Mouse (Mus musculus): ENCODE data around the gene Epb41. TPM values are rescaled to one million over a fixed set of nuclear protein-coding genes. Genes with fewer than 3 reads are reported as not detected.

The Epb41 gene
- polyA plus RNA-seq, 1 experiment: 7.1 TPM

GRCm38 (mm10) chr4:131917010-131917555 lies 158.0 kb downstream of the Epb41 start:
- Histone ChIP-seq H3K79me3 (ENCODE audit: low read depth) (no peaks in the 10 kb centered on the region), H3K79me2 (ENCODE audit: control insufficient read depth, insufficient read depth) (no peaks in the 10 kb centered on the region), H3ac (ENCODE audit: control insufficient read depth, insufficient read length, low read depth) (no peak overlapping the region), H3K27me3 (ENCODE audit: control insufficient read depth, insufficient read depth, insufficient read length) (no peaks in the 10 kb centered on the region), H3K36me3 (ENCODE audit: control insufficient read depth, insufficient read depth) (no peaks in the 10 kb centered on the region), H3K4me3 (ENCODE audit: insufficient read depth, poor library complexity, severe bottlenecking) (no peak overlapping the region)
- TF ChIP-seq USF1 (IDR thresholded peaks at IDR 0.05; ENCODE audit: low read depth) (no peak), CTCF (IDR thresholded peaks at IDR 0.05; ENCODE audit: control insufficient read depth, insufficient read depth, insufficient read length) (no peak), MYOG (IDR thresholded peaks at IDR 0.05; ENCODE audit: control insufficient read depth, extremely low read depth, insufficient read length) (no peak), MYOD1 (IDR thresholded peaks at IDR 0.05; ENCODE audit: control insufficient read depth, insufficient read length, low read depth) (no peak), CEBPB (IDR thresholded peaks at IDR 0.05; ENCODE audit: low read depth) (no peak), MAX (IDR thresholded peaks at IDR 0.05) (no peak), FOSL1 (IDR thresholded peaks at IDR 0.05; ENCODE audit: insufficient read depth, low read length, poor library complexity, severe bottlenecking) (no peak)

GRCm38 (mm10) chr4:131916425-131916824 lies 158.7 kb downstream of the Epb41 start:
- H3K79me2 ChIP-seq (ENCODE audit: control insufficient read depth, insufficient read depth): no peaks in the 10 kb centered on the region
- H3K27me3 ChIP-seq (ENCODE audit: control insufficient read depth, insufficient read depth, insufficient read length): no peaks in the 10 kb centered on the region
- no peaks in the 10 kb centered on the region for H3K36me3 ChIP-seq (ENCODE audit: control insufficient read depth, insufficient read depth)
- no peak overlapping the region for H3K4me3 ChIP-seq (ENCODE audit: insufficient read depth, poor library complexity, severe bottlenecking)
- H3ac ChIP-seq (ENCODE audit: control insufficient read depth, insufficient read length, low read depth): no peak overlapping the region
- TF ChIP-seq MAX (IDR thresholded peaks at IDR 0.05): peak; percentile 41
- peak; percentile 58 for TF ChIP-seq USF1 (IDR thresholded peaks at IDR 0.05; ENCODE audit: low read depth)
- peak; percentile 97 for TF ChIP-seq CTCF (IDR thresholded peaks at IDR 0.05; ENCODE audit: control insufficient read depth, insufficient read depth, insufficient read length)
- TF ChIP-seq MYOD1 (IDR thresholded peaks at IDR 0.05; ENCODE audit: control insufficient read depth, insufficient read length, low read depth): no peak
- no peaks in the 10 kb centered on the region for H3K79me3 ChIP-seq (ENCODE audit: low read depth)

- no peak overlapping the region for H3ac ChIP-seq (ENCODE audit: control insufficient read depth, insufficient read length, low read depth)
- H3K79me3 ChIP-seq (ENCODE audit: low read depth): no peaks in the 10 kb centered on the region
- no peak overlapping the region for H3K4me3 ChIP-seq (ENCODE audit: insufficient read depth, poor library complexity, severe bottlenecking)
- H3K36me3 ChIP-seq (ENCODE audit: control insufficient read depth, insufficient read depth): no peaks in the 10 kb centered on the region
- TF ChIP-seq CEBPB (IDR thresholded peaks at IDR 0.05; ENCODE audit: low read depth) (no peak), MYOG (IDR thresholded peaks at IDR 0.05; ENCODE audit: control insufficient read depth, extremely low read depth, insufficient read length) (no peak), MAX (IDR thresholded peaks at IDR 0.05) (no peak), CTCF (IDR thresholded peaks at IDR 0.05; ENCODE audit: control insufficient read depth, insufficient read depth, insufficient read length) (no peak), USF1 (IDR thresholded peaks at IDR 0.05; ENCODE audit: low read depth) (no peak), FOSL1 (IDR thresholded peaks at IDR 0.05; ENCODE audit: insufficient read depth, low read length, poor library complexity, severe bottlenecking) (no peak), MYOD1 (IDR thresholded peaks at IDR 0.05; ENCODE audit: control insufficient read depth, insufficient read length, low read depth) (no peak)
- no peaks in the 10 kb centered on the region for H3K79me2 ChIP-seq (ENCODE audit: control insufficient read depth, insufficient read depth)
- H3K27me3 ChIP-seq (ENCODE audit: control insufficient read depth, insufficient read depth, insufficient read length): no peaks in the 10 kb centered on the region
Observed at GRCm38 (mm10) chr4:131915821-131916328, 159.2 kb downstream of the Epb41 start.

GRCm38 (mm10) chr4:131914891-131915469 lies 160.1 kb downstream of the Epb41 start:
- Histone ChIP-seq H3K79me3 (ENCODE audit: low read depth) (no peaks in the 10 kb centered on the region), H3K36me3 (ENCODE audit: control insufficient read depth, insufficient read depth) (no peaks in the 10 kb centered on the region), H3K4me3 (ENCODE audit: insufficient read depth, poor library complexity, severe bottlenecking) (no peak overlapping the region), H3K79me2 (ENCODE audit: control insufficient read depth, insufficient read depth) (no peaks in the 10 kb centered on the region), H3ac (ENCODE audit: control insufficient read depth, insufficient read length, low read depth) (no peak overlapping the region), H3K27me3 (ENCODE audit: control insufficient read depth, insufficient read depth, insufficient read length) (no peaks in the 10 kb centered on the region)
- no peak for TF ChIP-seq FOSL1 (IDR thresholded peaks at IDR 0.05; ENCODE audit: insufficient read depth, low read length, poor library complexity, severe bottlenecking)

GRCm38 (mm10) chr4:131914046-131914643 lies 161.0 kb downstream of the Epb41 start:
- Histone ChIP-seq H3K79me3 (ENCODE audit: low read depth) (no peaks in the 10 kb centered on the region), H3K27me3 (ENCODE audit: control insufficient read depth, insufficient read depth, insufficient read length) (no peaks in the 10 kb centered on the region), H3K79me2 (ENCODE audit: control insufficient read depth, insufficient read depth) (no peaks in the 10 kb centered on the region), H3K4me3 (ENCODE audit: insufficient read depth, poor library complexity, severe bottlenecking) (no peak overlapping the region), H3ac (ENCODE audit: control insufficient read depth, insufficient read length, low read depth) (no peak overlapping the region), H3K36me3 (ENCODE audit: control insufficient read depth, insufficient read depth) (no peaks in the 10 kb centered on the region)
- TF ChIP-seq USF1 (IDR thresholded peaks at IDR 0.05; ENCODE audit: low read depth): no peak
- no peak for TF ChIP-seq CTCF (IDR thresholded peaks at IDR 0.05; ENCODE audit: control insufficient read depth, insufficient read depth, insufficient read length)
- no peak for TF ChIP-seq MYOG (IDR thresholded peaks at IDR 0.05; ENCODE audit: control insufficient read depth, extremely low read depth, insufficient read length)
- no peak for TF ChIP-seq MAX (IDR thresholded peaks at IDR 0.05)
- no peak for TF ChIP-seq MYOD1 (IDR thresholded peaks at IDR 0.05; ENCODE audit: control insufficient read depth, insufficient read length, low read depth)
- no peak for TF ChIP-seq CEBPB (IDR thresholded peaks at IDR 0.05; ENCODE audit: low read depth)
- no peak for TF ChIP-seq FOSL1 (IDR thresholded peaks at IDR 0.05; ENCODE audit: insufficient read depth, low read length, poor library complexity, severe bottlenecking)

- no peaks in the 10 kb centered on the region for H3K36me3 ChIP-seq (ENCODE audit: control insufficient read depth, insufficient read depth)
- H3K79me2 ChIP-seq (ENCODE audit: control insufficient read depth, insufficient read depth): no peaks in the 10 kb centered on the region
- H3K4me3 ChIP-seq (ENCODE audit: insufficient read depth, poor library complexity, severe bottlenecking): no peak overlapping the region
- no peak overlapping the region for H3ac ChIP-seq (ENCODE audit: control insufficient read depth, insufficient read length, low read depth)
- H3K27me3 ChIP-seq (ENCODE audit: control insufficient read depth, insufficient read depth, insufficient read length): no peaks in the 10 kb centered on the region
- TF ChIP-seq CTCF (IDR thresholded peaks at IDR 0.05; ENCODE audit: control insufficient read depth, insufficient read depth, insufficient read length) (no peak), USF1 (IDR thresholded peaks at IDR 0.05; ENCODE audit: low read depth) (no peak), FOSL1 (IDR thresholded peaks at IDR 0.05; ENCODE audit: insufficient read depth, low read length, poor library complexity, severe bottlenecking) (no peak), MAX (IDR thresholded peaks at IDR 0.05) (no peak), MYOG (IDR thresholded peaks at IDR 0.05; ENCODE audit: control insufficient read depth, extremely low read depth, insufficient read length) (no peak), MYOD1 (IDR thresholded peaks at IDR 0.05; ENCODE audit: control insufficient read depth, insufficient read length, low read depth) (no peak), CEBPB (IDR thresholded peaks at IDR 0.05; ENCODE audit: low read depth) (no peak)
- no peaks in the 10 kb centered on the region for H3K79me3 ChIP-seq (ENCODE audit: low read depth)
Observed at GRCm38 (mm10) chr4:131913526-131913925, 161.6 kb downstream of the Epb41 start.

Data from C2C12 (cell line).